Mouse (Mus musculus) gastrocnemius, postnatal 10 days (tissue): ENCODE results near the gene Krt24. TPM values are rescaled to one million over a fixed set of nuclear protein-coding genes. Genes with fewer than 3 reads are reported as not detected.

Experiments used
- DNase-seq: peaks from one replicate; pipeline ENCODE4 v3.0.0; 2021; ENCODE audit warnings: mixed read lengths
- long read RNA-seq, 2 experiments: library from polyadenylated mRNA; stranded (forward); transcript quantifications; one replicate each; pipeline ENCODE4 v2.0.0; 2021
- total RNA-seq, 2 experiments: library from RNA; stranded (reverse); gene quantifications; 2 replicates each; pipeline ENCODE4 v1.2.3; 2021

The Krt24 gene
- not detected for total RNA-seq
- long read RNA-seq, experiment 1 = 0 reads
- long read RNA-seq, experiment 2 = 0 reads

DNA sequence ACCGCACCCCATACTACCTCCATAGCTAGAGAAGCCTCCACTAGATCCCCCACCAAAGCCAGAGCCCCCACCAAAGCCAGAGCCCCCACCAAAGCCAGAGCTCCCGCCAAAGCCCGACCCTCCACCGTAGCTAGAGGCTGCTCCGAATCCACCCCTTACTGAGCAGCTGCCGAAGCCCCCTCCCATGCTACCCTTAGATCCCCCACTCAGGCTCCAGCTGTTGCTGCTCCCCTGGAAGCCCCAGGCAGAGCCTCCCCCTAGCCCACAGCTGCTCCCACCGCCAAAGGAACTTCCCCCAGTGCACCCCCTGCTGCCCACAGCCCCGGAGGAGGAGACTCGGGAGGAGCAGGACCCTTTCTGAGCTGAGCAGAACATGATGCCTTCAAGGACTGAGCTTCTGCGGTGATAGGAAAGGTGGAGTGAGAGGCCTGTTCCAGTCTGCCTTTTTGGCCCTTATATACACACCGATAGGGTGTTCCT, at the start of gene Krt24:
TSS of gene Krt24 (minus strand) at position 430 of the 480 bp plus-strand sequence.
- no peak for DNase-seq

DNA sequence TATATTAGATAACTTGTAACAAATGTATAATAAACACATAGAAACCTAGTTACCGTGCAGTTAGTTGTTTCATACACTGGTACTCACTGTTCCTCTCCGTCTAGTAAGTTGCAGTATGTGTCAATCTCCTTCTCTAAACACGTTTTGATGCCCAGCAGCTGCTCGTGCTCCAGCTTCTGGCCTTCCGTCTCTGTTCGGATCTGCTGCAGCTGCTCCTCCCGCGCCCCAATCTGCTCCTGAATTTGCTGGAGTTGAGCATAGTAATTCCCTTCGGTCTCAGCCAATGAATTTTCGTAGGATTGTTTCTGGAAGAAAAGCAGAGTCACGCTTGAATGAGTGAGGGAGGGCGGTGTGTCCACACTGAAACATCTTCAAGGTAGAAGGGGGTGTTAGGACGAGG, 48.4 kb upstream of the Krt24 start:
- no peak for DNase-seq

DNA sequence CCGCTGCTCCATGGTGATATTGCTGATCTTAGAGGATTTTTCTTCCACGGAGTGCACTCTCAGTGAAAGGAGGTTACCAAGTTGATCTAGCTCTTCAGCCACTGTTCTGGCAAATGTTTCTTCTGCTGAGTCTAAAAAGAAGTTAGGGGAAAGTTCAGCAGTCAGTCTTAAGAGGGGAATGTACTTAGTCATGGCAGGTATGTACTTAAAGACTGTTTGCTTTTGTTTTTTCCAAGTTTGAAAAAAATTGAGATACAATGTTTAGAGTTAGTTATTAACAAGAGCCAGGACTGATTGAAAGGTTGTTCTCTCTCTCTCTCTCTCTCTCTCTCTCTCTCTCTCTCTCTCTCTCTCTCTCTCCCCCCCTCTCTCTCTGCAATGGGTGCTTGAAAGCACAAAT, 44.6 kb upstream of the Krt24 start:
- no peak for DNase-seq

DNA sequence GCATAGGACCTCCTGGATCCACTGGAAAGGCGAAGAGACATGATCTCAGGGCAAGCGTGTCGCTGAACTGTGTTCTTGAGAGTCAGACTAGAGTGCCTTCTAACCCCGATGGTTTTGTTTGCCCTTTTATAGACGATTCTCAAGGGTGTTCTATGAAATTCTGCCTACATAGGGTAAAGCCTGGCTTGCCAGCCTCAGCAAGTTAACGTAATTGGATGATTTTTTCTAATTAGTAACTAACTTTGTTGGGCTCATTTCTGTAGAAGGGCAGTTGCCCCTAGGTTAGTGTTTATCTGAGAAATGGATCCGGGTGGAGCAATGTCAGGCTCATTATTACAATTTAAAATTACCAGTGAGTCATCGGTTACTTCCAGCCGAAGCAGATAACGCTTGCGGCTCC, 37.8 kb upstream of the Krt24 start, which contains the start of gene Krt25:
TSS of gene Krt25 (minus strand) at position 101 of the 400 bp plus-strand sequence.
- no peak for DNase-seq

DNA sequence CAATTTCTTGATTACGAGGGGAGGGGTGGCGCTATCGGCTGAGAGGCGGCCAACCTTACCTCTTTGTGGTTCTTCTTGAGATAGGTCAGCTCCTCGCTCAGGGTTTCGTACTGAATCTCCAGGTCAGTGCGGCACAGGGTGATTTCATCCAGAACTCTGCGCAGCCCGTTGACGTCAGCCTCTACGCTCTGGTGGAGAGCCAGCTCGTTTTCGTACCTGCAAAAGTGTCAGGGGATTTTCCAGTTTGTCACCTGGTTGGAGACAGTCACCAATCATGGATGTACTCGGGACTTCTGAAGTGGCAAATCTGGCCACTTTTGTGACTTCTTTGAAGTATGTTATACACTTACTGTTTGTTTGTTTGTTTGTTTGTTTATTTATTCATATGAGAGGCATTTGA, 36.0 kb upstream of the Krt24 start:
- no peak for DNase-seq

DNA sequence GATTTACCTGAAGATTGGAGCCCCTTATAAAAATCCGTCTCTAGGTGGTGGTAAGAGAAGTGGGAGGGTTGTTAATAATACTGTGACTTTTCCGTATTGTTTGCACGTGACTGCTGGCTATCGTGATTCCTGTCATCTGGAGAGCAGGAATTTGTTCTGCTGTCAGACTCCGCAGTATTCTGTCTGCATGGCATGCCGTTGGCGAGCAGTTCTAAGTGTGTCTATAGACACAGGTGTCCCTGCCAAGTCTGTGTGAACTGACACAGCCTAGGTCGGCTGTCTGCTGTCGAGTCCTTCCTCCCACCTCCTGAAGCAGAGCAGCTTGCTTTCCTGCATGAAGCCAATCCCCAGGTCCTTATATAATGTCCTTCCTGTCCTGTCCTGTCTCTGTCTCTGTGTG, 34.1 kb upstream of the Krt24 start:
- no peak for DNase-seq

DNA sequence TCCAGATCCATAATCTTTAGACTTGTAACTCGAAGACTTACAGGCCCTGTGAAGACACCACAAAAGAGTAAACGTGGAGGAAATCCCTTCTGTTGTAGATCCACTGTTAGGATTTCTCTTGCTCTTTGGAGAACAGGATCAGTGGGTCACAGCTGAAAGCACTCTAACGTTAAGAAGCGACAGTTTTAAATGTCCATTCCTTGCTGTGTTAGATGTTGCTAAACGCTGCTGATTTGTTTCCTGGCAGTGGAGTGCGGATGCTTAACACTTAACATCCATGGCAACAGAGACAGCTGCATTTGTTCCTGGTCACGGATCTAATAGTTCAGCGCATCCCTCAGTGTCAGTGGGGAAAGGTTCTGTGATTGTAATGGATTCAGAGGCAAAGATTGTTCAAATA, 31.5 kb upstream of the Krt24 start:
- DNase-seq = no peak

DNA sequence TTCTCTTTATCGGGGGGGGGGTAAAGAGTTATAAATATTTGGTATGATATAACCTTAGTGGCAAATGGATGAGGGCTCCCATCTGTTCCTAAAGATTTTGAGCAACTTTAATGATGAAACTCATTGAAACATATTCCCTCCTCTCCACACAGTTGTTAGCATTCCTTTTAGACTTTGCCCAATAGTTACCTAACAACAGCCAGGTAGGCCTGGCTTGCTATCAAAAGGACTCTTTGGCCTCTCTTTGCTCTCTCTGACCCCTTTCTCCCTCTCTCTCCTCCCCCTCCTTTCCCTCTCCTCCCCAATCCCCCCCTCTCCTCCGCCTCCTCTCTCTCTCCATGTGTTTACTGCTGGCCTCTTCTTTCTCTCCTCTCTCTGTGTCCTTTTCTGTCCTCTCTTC, 29.5 kb upstream of the Krt24 start:
- DNase-seq = no peak

DNA sequence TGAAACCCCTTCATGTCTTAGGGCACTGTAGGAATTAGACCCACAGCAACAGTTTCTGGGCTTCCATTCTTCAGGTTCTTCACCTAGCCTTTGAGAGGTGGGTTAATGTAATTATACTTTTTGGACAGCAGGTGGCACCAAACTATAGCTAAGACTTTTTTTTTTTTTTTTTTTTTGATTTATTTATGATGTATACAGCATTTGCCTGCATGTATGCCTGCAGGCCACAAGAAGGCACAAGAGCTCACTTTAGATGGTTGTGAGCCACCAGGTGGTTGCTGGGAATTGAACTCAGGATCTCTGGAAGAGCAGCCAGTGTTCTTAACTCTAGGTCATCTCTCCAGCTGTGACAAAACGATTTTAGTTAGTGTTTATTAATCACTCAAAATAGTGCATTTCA, 25.8 kb upstream of the Krt24 start:
- DNase-seq = no peak

DNA sequence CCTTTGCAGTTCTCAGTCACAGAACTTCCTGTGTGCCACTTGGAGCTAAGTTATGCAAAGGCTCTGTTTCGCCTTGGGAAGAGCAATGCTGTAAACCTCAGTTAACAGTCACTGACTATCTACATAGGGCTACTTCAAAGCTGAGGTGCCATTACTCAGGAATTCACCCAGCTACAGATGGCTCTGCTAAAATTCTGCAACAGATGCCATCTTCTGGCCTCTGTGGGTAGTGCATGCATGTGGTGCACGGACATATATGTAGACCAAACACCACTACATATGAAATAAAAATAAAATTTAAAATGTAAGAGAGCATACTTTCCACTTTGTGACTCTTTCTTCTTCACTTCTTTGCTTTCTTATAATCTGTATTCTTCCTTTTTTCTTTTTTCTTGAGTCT, 22.5 kb upstream of the Krt24 start:
- DNase-seq = peak; percentile 49

DNA sequence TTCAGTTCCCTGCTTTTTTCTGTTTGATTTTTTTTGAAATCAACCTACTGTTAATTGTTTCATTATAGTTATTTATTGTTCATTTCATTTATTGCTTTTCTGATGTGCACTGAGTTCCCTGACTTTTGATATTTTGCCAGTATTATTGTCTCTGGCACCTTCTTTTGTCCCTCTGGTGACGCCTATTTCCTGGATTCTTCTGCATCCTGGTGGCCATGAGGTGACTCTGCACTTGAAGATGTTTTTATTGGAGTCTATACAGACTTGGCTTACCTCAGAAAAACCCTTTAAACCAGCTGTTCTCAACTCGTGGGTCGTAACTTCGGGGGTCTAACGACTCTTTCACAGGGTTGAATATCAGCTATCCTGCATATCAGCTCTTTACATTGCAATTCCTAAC, 10.0 kb upstream of the Krt24 start:
- DNase-seq = no peak

DNA sequence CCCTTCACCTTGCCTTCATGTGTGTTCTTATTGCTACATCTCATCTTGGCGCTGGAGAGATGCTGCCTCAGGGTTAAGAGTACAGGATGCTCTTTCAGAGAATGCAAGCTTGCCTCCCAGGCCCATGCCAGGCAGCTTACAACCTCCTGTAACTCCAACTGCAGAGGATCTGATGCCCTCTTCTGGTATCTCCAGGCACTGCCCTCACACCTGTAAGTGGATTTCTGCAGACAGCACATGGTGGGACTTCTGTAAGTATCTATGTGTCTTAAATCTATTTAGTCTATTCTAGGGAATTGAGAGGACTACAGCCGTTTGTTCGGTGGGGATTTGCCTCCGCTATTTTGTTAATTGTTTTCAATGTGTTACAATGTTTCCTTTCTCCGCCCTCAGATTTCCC, 7.8 kb upstream of the Krt24 start:
- peak; percentile 18 for DNase-seq

DNA sequence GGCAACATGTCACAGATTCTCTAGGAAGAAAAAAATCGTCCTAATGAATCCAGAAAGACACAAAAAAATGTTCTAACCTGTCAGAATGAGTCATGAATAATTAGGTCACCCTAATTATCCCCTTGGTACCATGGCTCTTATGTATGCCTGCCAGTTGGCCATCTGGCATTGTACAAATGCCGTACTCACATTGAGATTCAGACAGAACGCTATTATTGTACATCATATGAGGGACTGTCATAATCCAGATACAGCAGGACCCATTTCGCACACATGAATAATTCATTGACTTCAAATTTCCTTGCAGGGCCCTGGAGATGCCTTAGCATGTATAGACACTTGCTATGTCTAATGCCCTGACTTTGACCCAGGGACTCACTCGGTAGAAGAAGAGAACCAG, 1.1 kb downstream of the Krt24 start:
- DNase-seq = no peak

DNA sequence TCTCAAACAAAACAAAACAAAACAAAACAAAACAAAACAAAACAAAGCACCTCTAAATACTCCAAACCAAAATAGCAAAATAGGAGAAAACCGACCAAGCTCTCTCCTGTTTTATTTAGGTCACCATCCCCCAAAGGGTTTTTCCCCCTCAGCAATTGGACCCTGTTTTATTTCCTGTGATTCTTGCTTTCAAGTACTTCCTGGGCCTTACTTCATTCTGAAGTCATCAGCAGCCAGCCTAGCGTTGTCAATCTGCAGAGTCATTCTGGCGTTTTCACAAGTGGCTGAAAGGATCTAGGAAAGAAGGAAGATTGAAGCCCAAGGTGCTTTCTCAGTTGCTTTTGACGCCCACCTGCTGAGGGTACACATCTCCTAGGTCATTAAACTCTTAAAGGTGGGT, 1.7 kb downstream of the Krt24 start:
- no peak for DNase-seq

DNA sequence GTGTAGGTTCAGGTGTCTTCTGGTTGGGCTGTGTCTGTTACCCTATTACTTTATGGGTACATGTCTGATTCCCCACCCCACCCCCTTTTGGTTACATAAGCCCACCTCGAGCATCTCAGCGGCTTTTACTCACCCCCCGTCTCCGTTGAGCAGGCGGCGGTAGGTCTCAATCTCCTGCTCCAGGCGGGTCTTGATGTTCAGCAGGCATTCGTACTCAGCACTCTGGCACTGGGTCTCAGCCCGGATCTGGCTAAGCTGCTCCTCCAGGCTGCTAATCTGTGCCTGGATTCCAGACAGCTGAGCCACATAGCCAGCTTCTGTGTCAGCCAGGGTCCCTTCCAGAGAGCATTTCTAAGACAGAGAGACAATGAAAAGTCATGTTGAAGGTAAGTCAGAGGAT, 3.9 kb downstream of the Krt24 start:
- DNase-seq = no peak

DNA sequence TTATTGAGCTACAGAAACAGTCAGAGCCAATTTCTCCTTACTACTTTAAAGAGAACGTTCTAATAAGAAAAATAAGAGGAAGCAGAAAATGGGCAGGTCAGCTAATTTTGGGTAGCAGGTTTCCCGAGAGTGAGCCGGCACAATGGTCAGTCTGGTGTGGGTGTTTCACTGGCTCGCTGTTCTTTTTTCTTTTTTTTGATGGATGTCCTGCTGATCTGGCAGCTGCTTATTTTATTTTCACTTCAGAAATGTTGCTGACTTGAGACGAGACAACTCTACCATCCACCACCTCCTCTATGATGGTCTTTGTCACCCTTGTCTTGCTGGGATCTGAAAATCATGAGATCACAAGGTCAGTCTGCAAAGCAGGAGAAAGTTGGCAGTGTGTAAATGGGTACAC, 5.1 kb downstream of the Krt24 start:
- DNase-seq = no peak

DNA sequence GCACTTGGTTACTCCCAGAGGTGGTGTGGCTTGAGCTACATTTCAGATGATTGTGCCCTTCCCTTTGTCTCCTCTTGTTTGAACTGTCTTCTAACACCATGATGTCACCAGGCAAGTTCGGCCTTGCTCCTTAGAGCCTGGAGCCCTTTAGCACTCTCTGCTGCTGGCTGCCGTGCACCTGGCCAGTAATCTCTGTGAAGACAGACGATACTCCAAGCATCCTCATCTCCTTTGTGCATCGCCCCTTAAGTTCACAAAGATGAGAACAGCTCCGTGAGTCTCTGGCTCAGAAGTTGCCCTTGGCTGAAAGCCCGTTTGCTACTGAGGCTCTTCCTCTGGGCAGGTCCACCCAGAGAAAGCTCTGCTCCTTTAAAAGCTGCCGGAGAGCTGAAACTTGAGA, 8.3 kb downstream of the Krt24 start:
- DNase-seq = no peak

DNA sequence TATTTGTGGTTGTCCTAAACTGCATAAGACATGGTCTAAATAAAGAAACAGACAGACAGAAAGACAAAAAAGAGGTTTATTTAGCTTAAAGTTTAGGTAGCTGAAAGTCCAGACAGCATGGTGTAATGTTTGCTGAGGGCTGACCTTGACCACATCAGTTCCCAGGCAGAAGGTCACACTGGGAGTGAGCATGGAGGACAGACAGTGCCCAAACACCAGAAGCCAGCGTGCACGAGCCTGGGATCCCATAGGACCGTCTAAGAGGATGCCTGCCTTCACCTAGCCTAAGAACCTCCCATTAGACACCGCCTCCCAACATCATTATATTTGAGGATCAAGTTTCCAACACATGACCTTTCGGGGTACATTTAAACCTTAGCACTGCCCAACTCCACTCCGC, 9.4 kb downstream of the Krt24 start:
- DNase-seq = no peak

DNA sequence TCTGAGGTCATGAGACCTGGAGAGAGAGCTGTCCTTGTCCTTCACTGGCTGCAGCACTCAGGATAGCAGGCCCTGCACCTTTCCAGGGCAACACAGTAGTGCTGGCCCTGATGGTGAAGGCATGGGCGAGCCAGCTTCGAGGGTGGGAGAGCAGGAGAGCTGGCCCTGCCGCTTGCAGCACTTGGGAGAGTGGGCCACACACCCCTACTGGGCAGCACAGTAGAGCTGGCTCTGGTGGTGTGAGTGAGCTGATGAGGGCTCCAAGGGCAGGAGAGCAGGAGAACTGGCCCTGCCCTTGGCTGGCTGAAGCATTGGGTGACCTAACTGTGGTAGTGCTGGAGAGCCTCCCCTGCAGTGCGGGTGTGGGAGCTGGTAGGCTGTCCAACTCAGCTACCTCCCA, 12.3 kb downstream of the Krt24 start:
- DNase-seq = no peak

DNA sequence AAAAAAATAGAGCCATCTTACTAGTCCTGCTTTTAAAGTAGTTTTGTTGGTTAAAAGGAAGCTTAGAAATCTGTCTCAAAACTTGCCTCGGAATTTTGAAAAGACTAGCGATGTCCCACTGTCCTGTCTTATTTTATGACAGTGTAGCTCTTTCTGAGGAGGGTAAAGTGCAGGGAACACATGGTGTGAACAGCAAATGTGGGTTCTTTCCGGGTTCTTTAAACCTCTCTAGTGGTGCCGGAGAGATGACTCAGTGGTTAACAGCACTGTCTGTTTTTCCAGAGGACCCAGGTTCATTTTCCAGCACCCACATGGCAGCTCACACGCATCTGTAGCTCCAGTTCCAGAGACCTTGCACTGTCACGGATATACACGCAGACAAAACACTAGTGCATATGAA, 15.9 kb downstream of the Krt24 start:
- no peak for DNase-seq

DNA sequence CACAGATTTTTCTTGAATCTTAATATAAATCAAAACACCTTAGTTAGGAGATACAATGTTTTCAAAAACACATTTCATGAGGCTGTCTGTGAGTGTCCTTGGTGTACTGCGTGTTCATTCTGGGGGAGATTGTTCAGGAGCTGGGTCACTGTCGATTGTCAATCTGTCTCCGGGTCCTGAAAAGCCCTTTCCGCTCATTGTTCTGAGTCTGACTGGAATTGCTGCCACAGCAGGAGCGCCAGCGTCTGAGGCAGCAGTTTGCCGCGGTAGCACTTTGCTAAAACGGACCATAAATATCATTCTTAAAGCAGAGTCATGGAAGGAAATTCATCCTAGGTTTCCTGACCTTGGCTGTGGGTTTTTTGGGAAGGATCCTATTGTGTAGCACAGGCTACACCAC, 19.3 kb downstream of the Krt24 start:
- DNase-seq = no peak

DNA sequence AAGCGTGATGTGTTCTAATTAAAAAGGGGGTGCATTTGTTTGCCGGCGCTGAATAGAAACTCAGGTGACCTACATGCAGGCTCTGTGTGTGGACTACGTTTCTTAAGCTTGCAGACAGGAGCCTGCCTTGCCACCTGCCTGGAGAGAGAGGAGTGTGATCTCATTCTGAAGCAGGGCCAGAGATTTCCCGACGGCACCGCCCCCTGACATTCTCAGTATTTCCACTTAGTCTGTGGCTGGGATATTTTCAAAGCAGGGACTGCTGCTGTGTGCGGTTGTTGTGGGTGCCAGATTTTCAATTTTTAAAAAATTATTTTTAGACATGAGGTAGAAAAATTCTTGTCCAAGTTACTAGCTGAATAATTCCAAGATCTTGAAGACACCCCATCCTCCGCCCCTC, 19.8 kb downstream of the Krt24 start:
- DNase-seq = no peak

DNA sequence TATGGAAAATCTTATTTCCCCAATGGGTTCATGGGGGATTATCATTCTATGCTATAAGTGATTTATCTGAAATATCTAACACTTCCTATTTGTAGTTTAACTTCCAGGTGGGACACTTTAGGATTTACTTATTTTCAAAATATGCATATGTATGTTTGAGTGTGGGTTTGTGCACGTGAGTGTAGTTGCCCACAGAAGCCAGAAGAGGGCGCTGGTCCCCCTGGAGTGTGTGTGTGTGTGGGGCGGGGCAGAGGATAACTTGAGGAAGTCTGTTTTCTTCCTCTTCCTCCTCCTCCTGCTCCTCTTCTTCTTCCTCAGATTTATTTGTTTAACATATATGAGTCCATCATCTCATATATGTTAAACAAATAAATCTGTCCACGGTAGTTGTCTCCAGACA, 28.8 kb downstream of the Krt24 start:
- DNase-seq = no peak

DNA sequence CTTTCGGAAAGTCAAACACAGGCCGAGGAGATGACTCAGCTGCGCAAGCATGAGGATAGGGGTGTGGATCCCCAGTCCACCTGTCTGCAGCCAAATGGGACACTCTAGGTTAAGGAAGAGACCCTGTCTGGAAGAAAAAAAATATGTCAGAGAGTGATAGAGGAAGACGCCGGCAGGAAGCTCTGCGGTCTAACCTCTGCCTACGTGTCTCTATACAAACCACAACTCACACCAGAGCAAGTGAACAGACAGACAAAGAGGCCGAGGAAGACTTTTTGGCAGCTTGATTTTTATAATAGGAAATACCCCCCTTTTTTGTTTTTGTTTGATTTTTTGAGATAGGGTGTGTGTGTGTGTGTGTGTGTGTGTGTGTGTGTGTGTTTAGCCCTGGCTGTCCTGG, 29.7 kb downstream of the Krt24 start:
- DNase-seq = no peak

DNA sequence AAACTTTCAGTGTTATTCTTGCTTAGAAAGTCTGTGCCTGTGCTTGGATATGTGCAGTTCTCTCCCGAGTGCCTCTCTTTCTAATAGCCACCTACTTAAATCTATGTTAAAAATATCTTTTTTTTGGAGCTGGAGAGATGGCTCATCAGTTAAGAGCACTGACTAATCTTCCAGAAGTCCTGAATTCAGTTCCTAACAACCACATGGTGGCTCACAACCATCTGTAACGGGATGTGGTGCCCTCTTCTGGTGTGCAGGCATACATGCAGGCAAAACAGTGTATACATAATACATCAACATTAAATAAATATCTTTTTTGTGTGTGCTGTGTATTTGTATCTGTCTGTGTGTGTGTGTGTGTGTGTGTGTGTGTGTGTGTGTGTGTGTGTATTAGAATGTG, 31.2 kb downstream of the Krt24 start:
- no peak for DNase-seq
